Mouse (Mus musculus): ENCODE data around the gene 4930505A04Rik.

DNA sequence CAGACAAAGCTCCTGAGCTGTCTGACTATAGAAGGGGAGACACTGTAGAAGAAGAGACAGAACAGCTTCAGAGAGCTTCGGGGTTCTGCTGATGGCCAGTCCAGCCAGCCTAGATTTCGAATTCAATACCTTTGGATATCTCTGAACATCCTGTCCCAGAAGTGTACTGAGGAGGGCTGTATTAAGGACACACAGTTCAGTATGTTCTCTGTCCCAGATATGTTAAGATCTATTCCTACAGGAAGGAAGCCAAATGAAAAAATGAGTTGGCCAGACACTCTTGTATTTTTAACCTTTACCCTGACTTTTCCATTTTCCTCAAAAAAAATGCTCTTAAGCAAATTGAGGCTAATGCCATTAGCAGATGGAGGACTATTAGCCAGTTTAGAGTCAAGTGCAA lies 45.5 kb upstream of the 4930505A04Rik start:
- TF ChIP-seq POLR2A (IDR thresholded peaks at IDR 0.05; ENCODE audit: insufficient read length, low read depth) (no peak), TCF3 (IDR thresholded peaks at IDR 0.05; ENCODE audit: insufficient read length, low read depth) (no peak), E2F4 (IDR thresholded peaks at IDR 0.05; ENCODE audit: insufficient read depth) (no peak), MYOG (IDR thresholded peaks at IDR 0.05; ENCODE audit: control insufficient read depth in 1 of 3, insufficient read depth in 1 of 3, insufficient read length in 2 of 3, low read depth in 2 of 3) (no peak), MAX (IDR thresholded peaks at IDR 0.05; ENCODE audit: low read depth) (no peak), MYOD1 (IDR thresholded peaks at IDR 0.05; ENCODE audit: control insufficient read depth in 1 of 3, insufficient read length in 2 of 3, low read depth in 2 of 3) (no peak)

Data from myocyte (in vitro differentiated cells).